In genomic region chr8:65065622-65066021, GRCm38 (mm10) we compare ENCODE assay signal across 27 mouse cellular contexts. TPM values are rescaled to one million over a fixed set of nuclear protein-coding genes. Genes with fewer than 3 reads are reported as not detected.
"Had no signal": no experiment of that assay in that cellular context is flagged by ENCODE, and none has a peak within 500 bp of the region (broad histone marks: within the 10 kb centered on the region; RNA-seq: fewer than 3 reads in every experiment).

No protein-coding gene starts in this region.

- H3K9me3 ChIP-seq: lung, embryonic 15.5 days; midbrain, embryonic 12.5 days; midbrain, embryonic 15.5 days; neural tube, embryonic 12.5 days had no signal

- DNase-seq: lung, adult 18-20 months; lung, postnatal 14 days; lung, postnatal 36 days; right cerebral cortex, adult 18-20 months; right cerebral cortex, postnatal 25 days; right cerebral cortex, postnatal 4 days; spleen, adult 18-20 months; thymus, adult 18-20 months; thymus, postnatal 14 days; thymus, postnatal 36 days had no signal

- H3K4me3 ChIP-seq: lung, embryonic 15.5 days; megakaryocyte, embryonic 14.5 days; midbrain, embryonic 12.5 days; midbrain, embryonic 15.5 days; neural tube, embryonic 12.5 days had no signal

- H3K36me3 ChIP-seq: lung, embryonic 15.5 days; midbrain, embryonic 12.5 days; midbrain, embryonic 15.5 days; neural tube, embryonic 12.5 days had no signal

- H3K27me3 ChIP-seq: lung, embryonic 15.5 days; megakaryocyte, embryonic 14.5 days; midbrain, embryonic 15.5 days; neural tube, embryonic 12.5 days had no signal

- H3K9ac ChIP-seq: lung, embryonic 15.5 days; midbrain, embryonic 12.5 days; midbrain, embryonic 15.5 days; neural tube, embryonic 12.5 days had no signal

- H3K4me1 ChIP-seq: lung, embryonic 15.5 days had no signal

- H3K27ac ChIP-seq: lung, embryonic 15.5 days; macrophage; midbrain, embryonic 12.5 days; midbrain, embryonic 15.5 days; neural tube, embryonic 12.5 days had no signal

RNA-seq across cellular contexts. Expression of gene Gm10663, which starts 9.2 kb away (rescaled TPM):
- total RNA-seq: megakaryocyte progenitor cell, adult 5-6 weeks; midbrain, postnatal 0 days; monocyte, adult 5-6 weeks; neutrophil, adult 5-6 weeks had no signal
- polyA plus RNA-seq: liver, embryonic 16.5 days; lung, embryonic 15.5 days; lung, postnatal 0 days; macrophage; midbrain, embryonic 12.5 days; midbrain, embryonic 15.5 days; midbrain, postnatal 0 days; neural tube, embryonic 12.5 days; neural tube, embryonic 14.5 days; small intestine, adult 2 months; stomach, embryonic 14.5 days; stomach, embryonic 16.5 days; thymus, postnatal 0 days had no signal

RNA-seq across cellular contexts. Expression of gene Apela, which starts 28.5 kb away (rescaled TPM):
- total RNA-seq: megakaryocyte progenitor cell, adult 5-6 weeks; midbrain, postnatal 0 days; monocyte, adult 5-6 weeks; neutrophil, adult 5-6 weeks had no signal
- polyA plus RNA-seq: macrophage; small intestine, adult 2 months; thymus, postnatal 0 days had no signal

RNA-seq across cellular contexts. Expression of gene Trim60, which starts 47.2 kb away (rescaled TPM):
- total RNA-seq: megakaryocyte progenitor cell, adult 5-6 weeks; midbrain, postnatal 0 days; monocyte, adult 5-6 weeks; neutrophil, adult 5-6 weeks had no signal
- polyA plus RNA-seq: liver, embryonic 16.5 days; lung, embryonic 15.5 days; lung, postnatal 0 days; macrophage; midbrain, embryonic 12.5 days; midbrain, embryonic 15.5 days; midbrain, postnatal 0 days; neural tube, embryonic 12.5 days; neural tube, embryonic 14.5 days; small intestine, adult 2 months; stomach, embryonic 14.5 days; stomach, embryonic 16.5 days; thymus, postnatal 0 days had no signal

RNA-seq across cellular contexts. Expression of gene Trim61, which starts 47.3 kb away (rescaled TPM):
- total RNA-seq: megakaryocyte progenitor cell, adult 5-6 weeks; midbrain, postnatal 0 days; monocyte, adult 5-6 weeks; neutrophil, adult 5-6 weeks had no signal
- polyA plus RNA-seq: liver, embryonic 16.5 days; lung, embryonic 15.5 days; lung, postnatal 0 days; macrophage; midbrain, embryonic 12.5 days; midbrain, embryonic 15.5 days; midbrain, postnatal 0 days; small intestine, adult 2 months; stomach, embryonic 14.5 days; thymus, postnatal 0 days had no signal
